Mouse (Mus musculus) bone marrow, adult 2 months (tissue): ENCODE measurements around the gene Tor2a.

Experiments
- CTCF ChIP-seq: fragments of 200-500 bp; IDR thresholded peaks from 2 replicates; pipeline ENCODE4 v1.5.1; 2011; ENCODE audit warnings: low read length, control low read depth; ENCODE audit not compliant: control insufficient read depth, insufficient read depth
- POLR2A ChIP-seq: fragments of 200-500 bp; IDR thresholded peaks from 2 replicates; pipeline ENCODE4 v1.6.1; 2011; ENCODE audit warnings: low read depth, mild to moderate bottlenecking, control low read depth, low read length, borderline replicate concordance; ENCODE audit not compliant: control insufficient read depth

GRCm38 (mm10) chr2:32732695-32733094 is 24.3 kb upstream of the Tor2a start:
- TF ChIP-seq CTCF (no peak), POLR2A (no peak)
